Mouse (Mus musculus) stomach, embryonic 15.5 days (tissue): ENCODE results near the gene Gm10300. TPM values are rescaled to one million over a fixed set of nuclear protein-coding genes. Genes with fewer than 3 reads are reported as not detected.
A peak's percentile ranks its signal among the peaks of the same experiment; 100 is the strongest.

ENCODE experiments used
- ATAC-seq: fragments of 200-750 bp; cut with Nextera tagmentation; 2 replicates; pipeline ENCODE4 v1.8.0; 2017; ENCODE audit warnings: low read depth, moderate number of reproducible peaks, moderate TSS enrichment; ENCODE audit not compliant: insufficient read depth, low FRiP score
- H3K27ac ChIP-seq: fragments of 300-500 bp; sonication (generic); 2 replicates; pipeline ENCODE4 v1.5.1; 2015; ENCODE audit warnings: mild to moderate bottlenecking, inconsistent platforms
- H3K27me3 ChIP-seq: fragments of 300-500 bp; sonication (generic); replicated peaks from 2 replicates; pipeline ENCODE4 v1.6.1; 2015; ENCODE audit warnings: inconsistent platforms
- H3K36me3 ChIP-seq: fragments of 300-500 bp; sonication (generic); 2 replicates; pipeline ENCODE4 v1.6.1; 2015; ENCODE audit warnings: inconsistent platforms
- H3K4me1 ChIP-seq: fragments of 300-500 bp; sonication (generic); 2 replicates; pipeline ENCODE4 v1.6.1; 2015; ENCODE audit warnings: inconsistent platforms
- H3K4me2 ChIP-seq: fragments of 300-500 bp; sonication (generic); 2 replicates; pipeline ENCODE4 v1.6.1; 2015; ENCODE audit warnings: mild to moderate bottlenecking, inconsistent platforms
- H3K4me3 ChIP-seq: fragments of 300-500 bp; sonication (generic); replicated peaks from 2 replicates; pipeline ENCODE4 v1.5.1; 2015; ENCODE audit warnings: inconsistent platforms
- H3K9ac ChIP-seq: fragments of 300-500 bp; sonication (generic); 2 replicates; pipeline ENCODE4 v1.6.1; 2015; ENCODE audit warnings: inconsistent platforms
- H3K9me3 ChIP-seq: fragments of 300-500 bp; sonication (generic); 2 replicates; pipeline ENCODE4 v1.6.1; 2016; ENCODE audit warnings: inconsistent platforms
- WGBS: fragments of 180-500 bp; shearing (Covaris S2); methylation state at CpG from one replicate; pipeline ENCODE4 v1.1.7; 2015; 5-methylcytosine and 5-hydroxymethylcytosine counted together
- polyA plus RNA-seq: library from polyadenylated mRNA; unstranded; fragments of >200 nt; fragmentation: Nextera tagmentation; extraction: Ambion mirVana; gene quantifications from 2 replicates; pipeline ENCODE4 v1.2.1, GENCODE M21; 2015

Gene Gm10300
- polyA plus RNA-seq, 1 experiment from 2014 or later: 0.13 TPM

DNA sequence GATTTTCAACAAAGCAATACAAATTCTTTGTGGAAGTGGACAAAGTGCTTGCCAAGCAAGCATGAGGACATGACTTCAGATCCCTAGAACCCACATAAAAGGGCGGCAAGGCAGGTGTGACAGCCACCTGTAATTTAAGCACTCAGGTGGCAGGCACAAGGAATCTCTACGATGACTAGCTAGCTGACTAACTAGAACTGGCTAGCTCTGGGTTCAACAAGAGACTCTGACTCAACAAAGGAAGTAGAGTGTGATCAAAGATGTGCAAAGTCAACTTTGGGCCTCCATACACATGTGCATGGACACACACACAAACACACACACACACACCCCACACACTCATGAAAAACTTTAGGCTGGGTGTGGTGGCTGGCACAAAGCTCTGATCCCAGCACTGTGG lies 35.0 kb upstream of the Gm10300 start:
- H3K4me3 ChIP-seq: no peak overlapping the region
- no peaks in the 10 kb centered on the region for H3K27me3 ChIP-seq
- no peak for ATAC-seq
- H3K9ac ChIP-seq: no peak overlapping the region
- H3K27ac ChIP-seq: no peak overlapping the region
- no peaks in the 10 kb centered on the region for H3K4me1 ChIP-seq
- no peaks in the 10 kb centered on the region for H3K9me3 ChIP-seq
- H3K4me2 ChIP-seq: no peak overlapping the region
- no peaks in the 10 kb centered on the region for H3K36me3 ChIP-seq
- 85% methylated on average over 2 of the region's 2 CpGs for WGBS

DNA sequence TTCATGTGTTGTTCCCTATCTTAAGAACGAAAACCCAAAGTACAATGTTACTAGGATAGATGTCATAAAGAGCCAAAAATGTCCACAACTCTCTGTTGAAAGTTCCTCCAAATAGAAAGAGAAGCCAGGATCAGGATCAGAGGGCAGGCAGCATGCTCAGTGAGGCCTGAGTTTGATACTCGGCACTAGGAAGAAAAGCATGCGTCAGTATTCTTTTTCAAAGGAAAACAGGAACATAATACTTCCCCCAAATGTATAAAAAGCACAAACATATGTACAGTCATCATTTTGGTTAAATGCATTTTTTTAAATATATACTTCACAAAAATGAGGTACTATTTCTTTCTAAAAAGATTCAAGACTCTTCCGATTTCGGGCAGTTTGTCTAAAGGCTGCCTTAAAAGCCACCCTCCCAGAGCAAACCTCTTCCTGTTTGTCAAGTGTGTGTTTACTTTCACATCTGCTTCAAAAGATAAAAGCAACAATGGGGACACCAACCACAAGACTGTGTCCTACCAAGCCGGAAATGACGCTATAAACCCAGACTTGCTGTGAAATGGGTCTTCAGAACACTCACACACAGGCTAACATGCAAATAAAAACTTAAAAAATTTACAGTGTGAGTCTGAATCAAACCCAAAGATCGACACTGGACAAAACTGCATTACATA lies 34.4 kb upstream of the Gm10300 start:
- Histone ChIP-seq H3K4me3 (no peak overlapping the region), H3K9ac (no peak overlapping the region), H3K4me1 (no peaks in the 10 kb centered on the region), H3K27ac (no peak overlapping the region), H3K9me3 (no peaks in the 10 kb centered on the region), H3K27me3 (no peaks in the 10 kb centered on the region), H3K36me3 (no peaks in the 10 kb centered on the region), H3K4me2 (no peak overlapping the region)
- ATAC-seq: peak; percentile 22; the same call in 1 of the 2 replicates
- WGBS: 65% methylated on average over 8 of the region's 8 CpGs

GRCm38 (mm10) chr4:132041471-132042332 lies 32.8 kb upstream of the Gm10300 start:
- no peak overlapping the region for H3K4me2 ChIP-seq
- WGBS: 64% methylated on average over 6 of the region's 6 CpGs
- no peak overlapping the region for H3K4me3 ChIP-seq
- H3K4me1 ChIP-seq: no peaks in the 10 kb centered on the region
- H3K9me3 ChIP-seq: no peaks in the 10 kb centered on the region
- H3K27ac ChIP-seq: no peak overlapping the region
- ATAC-seq: no peak
- no peak overlapping the region for H3K9ac ChIP-seq
- no peaks in the 10 kb centered on the region for H3K36me3 ChIP-seq
- H3K27me3 ChIP-seq: no peaks in the 10 kb centered on the region

- no peaks in the 10 kb centered on the region for H3K9me3 ChIP-seq
- H3K4me3 ChIP-seq: no peak overlapping the region
- H3K27ac ChIP-seq: no peak overlapping the region
- H3K4me1 ChIP-seq: 0 out of 2 replicates have a peak, but pooled peaks cover 3% of the 10 kb centered on the region
- 79% methylated on average over 3 of the region's 3 CpGs for WGBS
- H3K27me3 ChIP-seq: no peaks in the 10 kb centered on the region
- H3K4me2 ChIP-seq: no peak overlapping the region
- no peaks in the 10 kb centered on the region for H3K36me3 ChIP-seq
- ATAC-seq: no peak
- no peak overlapping the region for H3K9ac ChIP-seq
Measured at GRCm38 (mm10) chr4:132043726-132044125, 30.8 kb upstream of the Gm10300 start.

DNA sequence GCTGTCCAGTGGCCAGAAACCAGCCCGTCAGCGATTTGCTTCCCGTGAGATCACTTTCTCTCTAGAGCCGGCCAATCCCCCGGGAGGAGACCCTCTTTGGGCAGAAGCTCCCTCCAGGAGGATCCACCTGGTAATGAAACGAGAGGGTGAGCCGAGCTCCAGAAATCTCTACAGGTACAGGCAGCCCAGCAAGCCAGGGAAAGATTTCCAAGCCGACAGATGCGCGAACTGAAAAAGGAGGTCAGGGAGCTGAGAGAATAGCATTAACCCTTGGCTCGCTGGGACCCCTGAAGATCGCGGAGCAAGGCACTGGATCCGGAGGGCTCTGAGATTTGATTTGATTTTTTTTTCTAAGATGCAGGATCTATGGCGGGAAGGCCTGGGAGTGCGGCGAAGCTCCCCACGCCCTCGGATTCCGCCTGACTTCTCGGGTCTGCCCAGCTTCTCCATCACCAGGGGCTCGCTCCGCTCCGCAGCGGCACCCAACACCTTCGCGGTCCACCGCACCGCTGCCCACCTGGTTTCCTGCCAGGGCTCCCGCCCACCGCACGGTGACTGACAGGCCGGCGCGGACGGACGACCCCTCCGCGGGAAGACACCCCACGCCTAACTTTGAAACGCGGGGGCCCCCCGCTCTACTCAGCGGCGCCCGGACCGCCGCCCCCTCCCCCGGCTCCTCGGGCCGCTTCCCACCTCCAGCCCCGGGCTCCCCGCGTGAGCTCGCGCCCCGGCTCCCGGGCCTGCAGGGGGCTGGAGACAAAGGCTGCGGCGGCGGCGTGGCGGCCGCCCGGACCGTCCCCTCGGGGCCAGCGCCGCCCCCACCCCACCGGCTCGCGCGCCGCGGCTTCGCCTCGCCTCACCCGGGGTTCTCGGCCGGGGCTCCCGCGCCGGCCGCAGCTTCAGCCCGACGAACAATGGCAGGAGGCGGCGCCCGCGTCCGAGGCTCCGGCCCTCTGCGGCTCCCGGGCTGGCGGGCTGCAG lies 26.2 kb upstream of the Gm10300 start:
- ATAC-seq: peak; percentile 37; the same call in 1 of the 2 replicates
- WGBS: under 1% methylated on average over 78 of the region's 95 CpGs
- peak overlapping the region; percentile 78 for H3K4me3 ChIP-seq

GRCm38 (mm10) chr4:132048995-132049404 lies 25.5 kb upstream of the Gm10300 start:
- peaks cover 10% of the 10 kb centered on the region; the same call in 1 of the 2 replicates for H3K4me1 ChIP-seq
- H3K36me3 ChIP-seq: no peaks in the 10 kb centered on the region
- H3K9me3 ChIP-seq: no peaks in the 10 kb centered on the region
- no peaks in the 10 kb centered on the region for H3K27me3 ChIP-seq
- ATAC-seq: peak; percentile 98
- peak overlapping the region; percentile 92 for H3K4me2 ChIP-seq
- WGBS: 0% methylated on average over 33 of the region's 46 CpGs
- peak overlapping the region; percentile 88 for H3K27ac ChIP-seq
- H3K4me3 ChIP-seq: peak overlapping the region; percentile 78
- peak overlapping the region; percentile 75 for H3K9ac ChIP-seq

More for the DNA sequence above, 26.2 kb upstream of the Gm10300 start:
- no peaks in the 10 kb centered on the region for H3K9me3 ChIP-seq
- peak overlapping the region; percentile 92 for H3K4me2 ChIP-seq
- H3K27ac ChIP-seq: peak overlapping the region; percentile 88
- peak overlapping the region; percentile 75 for H3K9ac ChIP-seq
- peaks cover 10% of the 10 kb centered on the region; the same call in 1 of the 2 replicates for H3K4me1 ChIP-seq
- H3K27me3 ChIP-seq: no peaks in the 10 kb centered on the region
- H3K36me3 ChIP-seq: no peaks in the 10 kb centered on the region

- 15% methylated on average over 15 of the region's 15 CpGs for WGBS
- Histone ChIP-seq H3K27me3 (no peaks in the 10 kb centered on the region), H3K27ac (no peak overlapping the region), H3K9me3 (no peaks in the 10 kb centered on the region), H3K9ac (no peak overlapping the region), H3K4me3 (peak overlapping the region; percentile 78), H3K36me3 (no peaks in the 10 kb centered on the region), H3K4me2 (peak overlapping the region; percentile 92), H3K4me1 (peaks cover 10% of the 10 kb centered on the region; the same call in 1 of the 2 replicates)
- ATAC-seq: no peak
Measured at GRCm38 (mm10) chr4:132049549-132050200, 24.8 kb upstream of the Gm10300 start.

DNA sequence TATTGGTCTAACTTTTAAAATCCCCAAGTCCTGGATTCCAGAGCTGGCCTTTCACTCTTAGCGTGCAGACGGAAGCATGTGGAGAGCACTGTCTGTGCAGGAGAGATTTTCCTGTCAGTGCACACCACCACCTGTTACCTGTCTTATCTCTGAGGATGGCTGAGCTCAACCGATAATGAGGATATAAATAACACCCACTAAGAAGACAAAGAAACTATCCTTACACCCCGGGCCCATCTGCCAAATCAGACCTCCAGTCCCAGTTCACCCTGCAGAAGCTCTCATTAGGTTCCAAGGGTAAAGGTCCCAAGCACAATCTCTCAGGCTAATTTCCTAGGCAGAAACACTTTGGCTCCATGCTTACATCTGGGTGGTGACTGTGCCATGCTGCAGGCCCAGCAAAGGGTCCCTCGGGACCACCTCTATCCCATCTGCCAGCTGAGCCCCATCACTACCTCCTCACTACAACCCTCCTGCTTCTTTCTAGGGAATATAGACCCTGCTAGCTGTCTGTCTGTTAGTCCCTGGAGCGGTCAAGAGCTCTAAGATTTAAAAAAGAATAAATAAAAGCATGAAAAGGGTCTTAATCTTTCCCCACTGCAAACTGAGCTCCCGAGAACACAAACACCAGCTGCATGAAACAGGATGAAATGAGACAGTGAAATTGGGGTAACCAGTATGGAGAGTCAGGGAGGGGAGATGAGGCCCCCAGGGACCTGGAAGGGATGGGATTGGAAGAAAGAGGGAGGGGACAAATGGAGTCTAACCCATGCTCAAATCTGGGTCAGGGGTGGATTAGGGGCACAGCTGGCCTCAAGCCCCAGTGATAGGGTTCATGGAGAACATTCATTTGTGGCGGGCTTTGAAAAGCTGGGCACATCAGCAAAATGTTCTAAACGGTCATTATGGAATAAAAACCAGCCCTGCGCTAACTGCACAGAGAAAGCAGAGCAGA lies 22.9 kb upstream of the Gm10300 start:
- no peaks in the 10 kb centered on the region for H3K9me3 ChIP-seq
- ATAC-seq: no peak
- H3K27ac ChIP-seq: no peak overlapping the region
- H3K4me3 ChIP-seq: no peak overlapping the region
- H3K9ac ChIP-seq: no peak overlapping the region
- H3K4me2 ChIP-seq: no peak overlapping the region
- WGBS: 73% methylated on average over 10 of the region's 10 CpGs
- no peaks in the 10 kb centered on the region for H3K36me3 ChIP-seq
- no peaks in the 10 kb centered on the region for H3K27me3 ChIP-seq
- H3K4me1 ChIP-seq: peaks cover 10% of the 10 kb centered on the region; the same call in 1 of the 2 replicates

DNA sequence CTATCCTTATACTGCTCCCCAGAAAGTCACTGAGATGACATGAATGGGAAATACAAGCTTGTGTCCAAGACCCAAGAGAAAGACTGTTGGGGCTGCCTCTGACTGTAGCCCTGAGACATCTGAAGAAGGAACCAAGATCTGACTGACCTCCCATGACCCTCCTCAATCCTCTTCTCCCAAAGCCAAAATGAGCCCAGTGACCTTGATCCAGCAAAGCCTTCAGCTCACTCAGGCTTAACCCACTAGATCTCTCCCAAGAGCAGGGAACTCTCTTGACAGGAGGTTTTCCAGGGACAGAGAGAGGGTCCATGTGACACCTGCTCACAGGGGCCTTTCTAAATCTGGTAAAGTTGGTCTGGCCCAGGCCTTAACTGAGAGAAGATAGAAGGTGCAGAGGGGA lies 17.2 kb upstream of the Gm10300 start:
- H3K27ac ChIP-seq: no peak overlapping the region

GRCm38 (mm10) chr4:132059541-132059940 lies 15.0 kb upstream of the Gm10300 start:
- no peak for ATAC-seq
- H3K4me1 ChIP-seq: 0 out of 2 replicates have a peak, but pooled peaks cover 4% of the 10 kb centered on the region
- no peaks in the 10 kb centered on the region for H3K9me3 ChIP-seq
- no peak overlapping the region for H3K4me2 ChIP-seq
- H3K36me3 ChIP-seq: no peaks in the 10 kb centered on the region
- 88% methylated on average over 2 of the region's 2 CpGs for WGBS
- no peak overlapping the region for H3K9ac ChIP-seq
- no peaks in the 10 kb centered on the region for H3K27me3 ChIP-seq
- no peak overlapping the region for H3K27ac ChIP-seq
- no peak overlapping the region for H3K4me3 ChIP-seq

More for the DNA sequence above, 17.2 kb upstream of the Gm10300 start:
- ATAC-seq: no peak
- Histone ChIP-seq H3K36me3 (no peaks in the 10 kb centered on the region), H3K4me2 (no peak overlapping the region), H3K9me3 (no peaks in the 10 kb centered on the region), H3K4me3 (no peak overlapping the region), H3K9ac (no peak overlapping the region), H3K27me3 (no peaks in the 10 kb centered on the region), H3K4me1 (0 out of 2 replicates have a peak, but pooled peaks cover 4% of the 10 kb centered on the region)
